Mouse (Mus musculus) spleen, postnatal 14 days (tissue): ENCODE results near the gene Atp7b.

Experiments
- DNase-seq, 2 experiments: peaks; one replicate each; pipeline ENCODE4 v3.0.0; 2021 to 2022; ENCODE audit warnings: low spot score in 2 of 2

Atp7b gene

DNA sequence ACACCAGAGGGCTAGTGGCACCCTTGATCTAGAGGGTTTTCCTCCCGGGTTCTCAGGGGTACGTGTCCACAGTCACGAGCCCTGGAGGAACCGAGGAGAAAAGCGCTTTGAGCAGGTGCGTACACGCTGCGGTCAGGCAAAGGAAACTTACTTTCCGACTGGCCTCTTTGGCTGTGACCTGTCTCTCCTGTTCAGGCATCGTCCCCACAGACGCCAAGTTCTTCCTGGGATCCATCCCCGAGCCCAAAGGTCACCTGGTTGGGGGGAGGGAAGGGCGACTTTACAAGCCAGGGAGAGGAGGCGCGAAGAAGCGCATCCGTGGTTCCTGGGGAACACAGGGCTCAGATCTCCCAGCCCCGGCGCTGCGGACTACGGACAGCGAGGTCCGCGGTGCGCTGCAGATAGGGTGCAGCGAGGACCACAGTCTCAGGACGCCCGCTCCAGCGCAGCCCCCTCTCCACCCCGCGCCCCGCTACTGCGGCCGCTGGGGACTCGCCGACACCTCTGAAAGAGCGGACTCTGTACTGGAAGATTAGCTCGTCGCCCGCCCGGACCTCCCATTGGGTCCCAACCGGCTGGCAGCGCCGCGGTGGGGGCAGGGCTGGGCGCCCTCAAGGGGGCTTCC is at the start of gene Atp7b:
Gene Atp7b (minus strand): TSS at position 485 of the 625 bp plus-strand sequence.
- DNase-seq, result peak in 1 of 2 experiments; percentile 20

DNA sequence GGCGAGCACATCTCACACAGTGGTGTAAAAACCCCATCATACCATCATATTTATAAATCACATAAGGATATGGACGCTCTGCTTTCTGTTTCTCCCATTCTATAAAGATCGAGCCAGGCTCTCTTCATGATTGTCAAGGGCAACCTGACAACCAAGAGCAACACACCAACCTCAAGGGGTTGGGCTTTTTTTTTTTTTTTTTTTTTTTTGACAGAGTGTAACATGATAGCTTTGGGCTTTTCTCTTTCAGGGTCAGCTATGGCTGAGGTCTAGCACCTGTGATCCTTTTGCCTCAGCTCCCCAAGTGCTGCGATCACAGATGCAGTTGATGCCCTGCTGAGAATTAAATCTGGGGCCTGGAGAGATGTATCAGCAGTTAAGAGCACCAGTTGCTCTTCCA is 46.9 kb upstream of the Atp7b start:
- DNase-seq, result no peak

DNA sequence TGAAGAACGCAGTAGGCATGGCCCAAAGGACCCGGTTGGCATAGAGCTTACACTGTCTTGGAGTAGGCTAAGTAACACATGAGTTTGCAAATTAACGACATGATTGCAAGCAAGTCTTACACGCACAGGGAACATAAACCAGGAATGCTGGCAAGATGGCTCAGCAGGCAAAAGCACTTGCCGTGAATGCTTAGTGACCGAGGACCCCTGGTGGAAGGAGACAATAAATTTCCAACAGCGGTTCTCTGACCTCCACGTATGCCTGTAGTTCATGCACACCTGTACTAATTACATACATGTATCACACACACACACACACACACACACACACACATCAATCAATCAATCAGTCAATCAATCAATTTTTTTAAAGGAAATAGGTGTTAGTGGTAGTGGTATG is 31.5 kb upstream of the Atp7b start:
- no peak for DNase-seq

DNA sequence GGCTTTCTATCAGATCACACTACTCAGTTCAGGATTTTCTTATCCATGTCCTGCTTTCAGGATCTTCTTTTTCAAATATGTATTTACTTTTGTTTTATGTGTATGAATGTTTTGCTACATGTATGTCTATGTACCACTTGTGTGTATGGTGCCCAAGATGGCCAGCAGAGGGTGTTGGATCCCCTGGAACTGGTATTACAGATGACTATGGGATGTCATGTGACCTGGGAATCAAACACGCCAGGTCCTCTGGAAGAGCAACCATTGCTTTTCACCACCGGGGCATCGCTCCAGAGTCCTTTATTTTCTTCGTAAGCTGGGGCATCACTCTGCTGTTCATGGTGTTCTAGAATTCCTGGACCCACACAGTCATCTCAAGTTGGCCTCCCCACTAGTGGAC is 29.1 kb upstream of the Atp7b start:
- DNase-seq, result no peak

DNA sequence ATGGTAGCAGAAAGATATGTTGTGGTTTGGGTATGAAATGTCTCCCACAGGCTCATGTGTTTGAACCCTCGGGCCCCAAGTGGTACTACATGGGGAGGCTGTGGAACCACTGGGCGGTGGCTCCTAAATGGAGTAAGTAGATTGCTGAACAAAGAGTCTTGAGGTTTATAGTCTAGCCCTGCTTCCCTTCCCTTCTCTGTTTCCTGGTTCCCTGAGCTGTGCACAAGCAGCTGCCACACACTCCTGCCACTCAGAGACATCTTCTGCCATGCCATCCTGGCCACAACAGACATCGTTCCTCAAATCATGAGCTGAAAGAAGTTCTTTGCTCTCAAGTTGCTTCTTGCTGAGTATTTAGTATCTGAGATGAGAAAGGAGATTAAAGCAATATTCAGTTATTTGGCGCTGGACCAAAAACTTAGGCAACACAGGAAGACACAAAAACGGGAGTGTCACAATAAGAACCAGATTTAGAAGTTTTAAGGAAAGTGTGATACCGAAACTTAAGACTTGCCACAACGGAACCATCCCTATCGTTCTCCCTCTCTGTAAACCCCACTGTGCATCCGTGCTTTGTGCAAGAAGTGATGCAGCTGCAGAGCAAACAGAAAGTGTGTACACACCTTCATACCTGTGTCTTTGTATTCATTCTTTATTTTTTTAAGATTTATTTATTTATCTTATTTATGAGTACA is 19.4 kb upstream of the Atp7b start:
- no peak for DNase-seq

DNA sequence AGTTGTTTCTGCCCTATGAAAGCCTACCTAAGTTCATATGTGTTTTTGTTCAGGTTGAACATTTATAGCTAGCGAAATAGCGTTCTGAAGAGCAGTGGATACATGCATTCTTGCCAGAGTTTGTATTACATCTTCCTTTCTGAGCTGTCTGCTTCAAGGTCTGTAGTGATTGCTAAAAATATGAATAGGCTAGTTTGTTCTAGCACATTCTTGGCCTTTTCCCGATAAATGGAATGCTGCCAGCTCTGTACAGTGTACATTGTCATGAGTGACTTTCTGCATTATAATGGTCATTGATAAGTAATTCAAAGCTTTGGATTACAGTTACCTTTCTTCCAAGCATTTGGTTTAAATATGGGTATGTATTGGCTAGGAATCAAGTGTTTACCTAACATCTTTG is 1.0 kb upstream of the Atp7b start:
- DNase-seq, result no peak

DNA sequence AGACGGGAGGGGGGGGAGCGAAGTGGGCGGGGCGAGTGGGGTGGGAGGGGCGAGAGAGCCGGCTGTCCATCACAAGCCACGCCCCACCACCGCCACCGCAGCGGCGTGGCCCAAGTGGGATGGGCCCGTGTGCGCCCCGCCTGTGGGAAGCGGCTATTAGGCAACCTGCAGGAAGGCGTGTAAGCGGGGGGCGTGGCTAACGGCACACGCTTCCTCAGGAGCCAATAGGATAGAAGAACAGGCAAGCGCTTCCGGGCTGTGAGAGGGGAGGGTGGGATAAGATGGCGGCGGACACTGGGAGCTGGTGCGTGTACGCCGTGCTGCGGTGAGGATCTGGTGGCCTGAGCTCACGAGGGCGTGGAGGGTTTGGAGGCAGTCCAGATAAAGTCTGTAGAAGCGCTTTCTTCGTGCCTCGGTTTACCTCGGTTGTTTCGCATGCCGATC is 363 bp upstream of the Atp7b start, which contains the start of gene Alg11:
Gene Alg11 (plus strand): TSS at position 276 of the 444 bp plus-strand sequence.
- DNase-seq, result peak; percentile 90 to 94

DNA sequence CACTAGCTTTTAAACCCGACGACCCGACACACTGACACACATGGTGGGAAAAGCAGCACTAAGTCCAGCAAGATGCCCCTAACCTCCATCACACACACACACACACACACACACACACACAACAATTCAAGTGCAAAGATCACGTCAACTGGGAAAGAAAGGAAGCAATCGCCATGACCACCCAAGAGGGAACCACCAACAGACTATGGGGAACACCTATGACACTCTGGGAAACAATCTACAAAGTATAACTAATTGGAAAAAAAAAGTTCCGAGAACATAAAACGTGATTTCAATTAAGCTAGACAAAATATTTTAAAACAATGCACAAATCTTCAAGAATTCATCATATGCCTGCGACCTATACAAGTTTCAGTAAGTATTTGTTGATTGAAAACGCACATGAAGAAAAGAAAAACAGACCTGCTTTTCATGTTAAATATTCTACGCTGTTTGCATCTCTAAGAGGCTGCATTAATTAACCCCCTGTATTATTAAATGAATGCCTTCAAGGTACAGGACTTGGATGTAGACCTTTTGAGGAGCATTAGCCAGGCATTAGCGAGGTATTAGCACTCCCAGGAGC is 859 bp downstream of the Atp7b start:
- DNase-seq, result no peak

DNA sequence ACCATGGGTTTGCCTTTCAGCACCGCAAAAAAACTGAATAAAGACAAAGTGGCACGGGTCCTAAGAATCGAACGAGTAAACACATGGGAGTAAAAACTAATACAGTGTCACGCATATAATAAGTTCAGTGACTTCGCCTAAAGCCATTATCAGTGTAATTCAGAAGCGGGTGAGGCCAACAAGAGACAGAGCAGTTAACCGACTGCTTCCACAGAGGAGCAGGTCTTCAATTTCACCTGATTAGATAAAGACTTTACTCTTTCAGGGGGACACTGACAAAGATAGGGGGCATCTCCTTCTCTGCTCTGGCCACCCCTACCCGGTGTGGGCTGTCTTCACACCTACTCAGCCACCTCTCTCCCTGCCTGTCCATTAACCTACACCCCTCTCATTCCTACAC is 1.7 kb downstream of the Atp7b start:
- no peak for DNase-seq

DNA sequence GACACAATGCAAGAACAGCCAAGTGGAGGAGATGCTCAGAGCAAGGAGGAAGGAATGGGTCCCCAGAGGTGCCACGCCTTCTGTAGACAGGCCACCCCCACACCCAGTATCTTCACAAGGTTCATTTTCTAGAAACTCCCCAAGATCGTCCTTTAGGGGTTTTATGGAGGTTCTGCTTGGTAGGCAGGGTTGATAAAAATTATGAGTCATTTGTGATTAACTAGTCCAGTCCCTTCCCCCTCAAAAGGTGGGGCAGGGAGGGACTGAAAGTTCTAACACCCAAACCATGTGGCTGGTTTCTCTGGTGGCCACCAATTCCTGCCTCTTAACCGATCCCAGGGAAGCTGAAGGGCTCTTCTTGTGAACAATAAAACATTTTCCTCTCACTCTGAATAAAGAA is 3.3 kb downstream of the Atp7b start:
- no peak for DNase-seq

DNA sequence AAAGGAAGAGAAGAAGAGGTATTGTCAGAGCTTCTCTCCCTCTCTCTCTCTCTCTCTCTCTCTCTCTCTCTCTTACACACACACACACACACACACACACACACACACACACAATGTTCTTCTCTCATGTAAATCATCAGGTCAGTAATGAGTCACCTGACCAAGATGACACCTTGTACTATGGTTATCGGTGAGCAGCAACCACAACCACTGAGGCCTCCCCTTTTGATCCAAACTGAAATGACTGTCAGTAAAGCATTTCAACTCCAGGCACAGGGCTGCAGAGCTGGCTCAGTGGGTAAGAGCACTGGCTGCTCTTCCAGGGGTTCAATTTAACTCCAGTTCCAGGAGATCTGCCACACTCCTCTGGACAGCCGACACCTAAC is 4.6 kb downstream of the Atp7b start:
- DNase-seq, result no peak

DNA sequence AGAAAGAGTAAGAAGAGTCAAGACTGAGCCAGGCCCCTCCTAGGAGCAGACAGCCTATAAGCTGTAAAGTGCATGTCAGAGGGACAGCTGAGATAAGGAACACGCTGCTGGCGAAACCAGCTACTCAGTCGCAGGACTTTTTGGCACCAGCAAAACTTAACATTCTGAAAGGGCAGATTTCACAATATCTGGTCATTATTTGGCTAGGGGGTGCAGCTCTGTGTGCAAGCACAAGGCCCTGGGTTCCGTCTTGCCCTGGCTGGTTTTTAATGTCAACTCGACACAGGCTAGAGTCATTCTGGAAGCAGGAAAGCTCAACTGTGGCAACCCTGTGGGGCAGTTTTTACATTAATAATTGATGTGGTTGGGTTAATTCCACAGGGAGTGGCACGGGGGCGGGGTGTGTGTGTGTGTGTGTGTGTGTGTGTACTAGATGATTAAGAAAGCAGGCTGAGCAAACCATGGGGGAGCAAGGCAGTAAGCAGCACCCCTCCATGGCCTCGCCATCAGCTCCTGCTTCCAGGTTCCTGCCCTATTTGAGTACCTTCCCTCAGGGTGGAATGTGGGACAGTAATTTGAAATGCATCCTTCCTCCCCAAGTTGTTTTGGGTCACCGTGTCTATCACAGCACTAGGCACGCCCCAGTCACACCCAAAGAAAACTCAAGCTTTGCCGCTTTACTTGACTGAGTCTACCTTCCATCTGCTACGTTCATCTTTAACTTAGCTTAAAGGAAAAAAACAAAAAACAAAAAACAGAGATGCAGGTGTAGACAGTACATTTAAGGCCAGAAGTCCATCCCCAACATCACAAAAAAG is 5.2 kb downstream of the Atp7b start:
- no peak for DNase-seq

DNA sequence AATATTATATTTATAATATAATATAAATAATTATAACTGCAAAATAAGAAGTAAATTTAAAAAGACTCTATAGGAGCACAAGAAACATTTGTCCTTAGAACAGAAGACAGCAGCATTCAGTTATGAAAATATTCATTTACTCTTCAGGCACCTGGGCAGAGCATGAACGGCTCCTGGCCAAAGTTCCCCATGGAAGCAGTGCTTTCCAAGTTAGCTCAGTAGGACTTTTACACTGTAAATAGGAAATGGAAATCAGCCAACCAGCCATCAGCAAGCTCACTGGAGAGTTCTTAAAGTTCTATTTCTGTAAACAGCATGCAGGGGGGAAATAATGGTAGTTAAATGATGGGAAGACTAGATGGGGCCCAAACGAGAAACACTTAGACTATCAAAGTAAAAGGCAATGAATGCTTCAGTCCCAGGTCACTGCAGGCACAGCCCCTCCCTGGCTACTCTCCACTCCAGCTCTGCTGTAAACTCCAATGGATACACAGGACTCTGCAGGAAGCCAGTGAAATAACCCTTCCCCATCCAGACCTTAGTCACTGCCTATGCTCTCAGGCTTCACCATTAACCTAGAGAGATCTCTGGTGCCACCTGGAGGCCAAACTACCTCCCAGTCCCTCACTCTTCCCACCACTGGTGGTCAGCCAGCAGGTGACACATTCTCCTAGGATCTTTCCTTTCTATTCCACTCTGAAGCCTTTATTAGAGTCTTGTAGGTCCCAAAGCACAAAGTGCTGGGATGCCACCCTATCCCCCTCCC is 12.2 kb downstream of the Atp7b start:
- peak in 1 of 2 experiments; percentile 28 for DNase-seq

DNA sequence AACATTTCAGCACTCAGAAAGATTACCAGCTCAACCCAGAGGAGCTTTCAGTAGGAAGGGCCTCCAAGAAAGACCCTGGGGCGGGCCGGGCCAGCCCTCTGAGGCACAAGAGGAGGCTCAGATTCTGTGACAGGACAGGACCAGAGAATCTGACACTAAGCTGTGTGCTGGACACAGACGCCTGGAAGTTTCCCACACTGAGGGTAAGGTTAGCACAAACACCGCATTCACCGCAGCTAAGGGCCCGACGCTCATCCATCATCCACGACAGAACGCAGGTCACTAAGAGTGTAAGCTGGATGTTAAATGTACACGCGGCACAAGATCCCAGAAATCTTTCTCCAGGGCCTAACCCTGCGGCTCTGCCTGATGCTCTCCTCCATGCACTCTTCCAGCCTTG is 16.4 kb downstream of the Atp7b start:
- no peak for DNase-seq

DNA sequence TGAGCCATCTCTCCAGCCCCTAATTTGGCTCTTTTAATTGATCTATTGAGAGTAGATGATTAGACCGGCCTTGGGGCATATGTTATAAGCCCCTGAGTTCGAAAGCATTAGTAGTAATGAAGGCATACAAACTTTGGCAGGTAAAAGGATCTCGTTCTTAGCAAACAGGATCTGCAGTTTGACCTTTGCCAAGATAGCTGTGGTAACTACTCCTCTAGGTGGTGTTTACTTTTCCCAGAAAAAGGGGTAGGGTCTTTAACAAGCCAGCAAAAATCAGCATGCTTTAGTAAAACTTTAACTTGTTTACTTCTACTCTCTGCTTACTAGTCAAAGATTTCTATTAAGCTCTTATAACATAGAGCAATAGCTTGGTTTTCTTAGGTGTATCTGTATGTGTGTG is 17.6 kb downstream of the Atp7b start:
- no peak for DNase-seq

DNA sequence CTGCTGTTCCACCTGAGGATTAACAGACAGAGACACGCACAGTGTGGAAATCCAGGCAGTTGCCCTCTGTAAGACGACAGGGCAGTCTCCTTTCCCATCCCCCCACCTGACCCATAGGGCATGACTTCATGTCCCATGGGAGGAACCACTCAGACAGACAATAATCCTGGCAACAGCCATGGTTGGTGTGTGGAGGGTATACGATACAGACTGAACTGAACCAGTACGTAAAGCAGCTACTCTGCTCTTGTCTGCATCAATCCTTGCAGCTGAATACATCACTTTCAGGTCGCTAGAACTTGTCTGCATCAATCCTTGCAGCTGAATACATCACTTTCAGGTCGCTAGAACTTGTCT is 20.0 kb downstream of the Atp7b start:
- no peak for DNase-seq

DNA sequence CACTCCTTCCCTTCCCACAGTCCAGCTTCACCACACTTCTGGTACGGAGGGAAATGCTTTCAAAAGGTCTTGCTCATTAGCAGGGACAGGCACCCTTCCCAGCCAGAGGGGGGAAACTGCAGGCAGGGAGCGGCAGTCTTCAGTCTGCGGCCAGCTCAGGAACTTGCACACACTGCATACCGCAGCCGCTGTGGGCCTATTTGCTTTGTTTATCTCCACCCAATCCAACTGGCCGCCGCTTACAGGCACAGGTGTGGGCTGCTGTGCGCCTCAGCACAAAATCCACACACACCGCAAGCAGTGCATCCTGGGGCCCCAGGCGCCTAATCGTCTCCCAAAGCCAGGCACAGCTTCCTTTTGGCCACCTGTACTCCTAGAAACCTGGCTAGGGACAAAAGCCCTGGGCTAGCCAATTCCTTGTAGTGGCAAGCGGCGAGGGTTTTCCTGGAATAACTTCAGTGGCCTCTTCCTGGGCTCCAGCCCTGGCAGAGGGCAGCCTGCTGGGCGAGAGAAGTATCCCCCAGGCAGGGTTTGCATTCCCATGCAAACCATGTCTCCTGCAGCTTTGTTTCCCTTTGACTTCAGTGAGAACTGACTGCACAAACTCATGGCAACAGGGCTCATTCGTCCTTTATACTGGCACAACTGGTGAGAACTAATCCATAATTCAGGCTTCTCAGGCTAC is 20.5 kb downstream of the Atp7b start:
- DNase-seq, result no peak

DNA sequence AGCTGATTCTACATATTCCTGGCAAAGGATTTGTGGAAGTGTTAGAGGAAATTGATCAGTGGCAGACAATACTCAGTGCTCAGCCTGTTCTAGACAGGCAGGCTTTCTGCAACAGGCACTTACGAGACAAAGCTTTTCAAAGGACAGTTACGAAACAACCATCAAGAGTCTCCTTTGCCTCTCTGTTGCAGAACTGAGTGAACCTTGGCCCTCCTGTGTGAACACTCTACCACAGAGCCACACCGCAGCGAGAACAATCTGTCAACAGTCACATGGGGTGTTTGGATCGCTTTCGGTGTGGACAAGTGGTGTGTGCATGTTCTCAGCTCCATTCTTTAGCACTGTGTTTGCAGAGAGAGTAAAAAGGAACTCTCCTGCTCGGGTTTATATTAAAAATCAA is 23.1 kb downstream of the Atp7b start:
- DNase-seq, result no peak

DNA sequence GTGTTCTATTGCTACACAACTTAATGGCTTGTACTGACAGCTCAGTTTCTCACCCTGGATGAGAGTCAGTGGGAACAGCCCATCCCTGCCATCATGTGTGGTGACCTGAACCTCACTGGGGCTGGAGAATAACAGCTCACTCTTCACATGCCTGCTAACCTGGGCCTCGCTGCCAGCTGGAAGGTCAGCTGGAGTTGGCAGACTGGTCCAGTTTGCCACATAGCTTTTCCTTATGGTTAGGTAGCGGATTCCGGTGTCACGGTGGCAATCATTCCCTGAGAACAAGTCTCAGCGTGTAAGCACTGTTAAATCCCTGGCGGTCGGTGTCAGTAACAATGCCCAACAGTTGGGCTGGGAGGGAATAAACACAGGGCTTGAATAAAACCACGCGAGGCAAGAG is 24.0 kb downstream of the Atp7b start:
- no peak for DNase-seq

DNA sequence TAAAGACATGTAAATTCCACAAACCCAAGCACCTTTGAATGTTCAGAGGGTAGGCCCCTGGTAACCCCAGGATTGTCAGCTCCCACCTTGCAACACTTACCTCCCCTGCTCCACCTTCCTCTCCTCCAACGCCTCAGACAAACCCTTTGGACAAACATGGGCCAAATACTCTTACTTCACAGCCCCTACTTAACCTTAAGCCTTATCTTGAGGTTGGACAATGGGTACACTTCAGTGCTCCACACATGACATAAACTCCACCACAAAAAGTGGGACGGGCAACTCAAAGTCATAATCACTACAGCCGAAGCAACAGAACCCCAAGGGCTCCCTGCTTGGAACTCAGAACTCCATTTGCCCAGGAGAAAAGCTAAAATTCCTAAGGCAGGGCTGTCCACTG is 29.1 kb downstream of the Atp7b start:
- DNase-seq, result no peak

DNA sequence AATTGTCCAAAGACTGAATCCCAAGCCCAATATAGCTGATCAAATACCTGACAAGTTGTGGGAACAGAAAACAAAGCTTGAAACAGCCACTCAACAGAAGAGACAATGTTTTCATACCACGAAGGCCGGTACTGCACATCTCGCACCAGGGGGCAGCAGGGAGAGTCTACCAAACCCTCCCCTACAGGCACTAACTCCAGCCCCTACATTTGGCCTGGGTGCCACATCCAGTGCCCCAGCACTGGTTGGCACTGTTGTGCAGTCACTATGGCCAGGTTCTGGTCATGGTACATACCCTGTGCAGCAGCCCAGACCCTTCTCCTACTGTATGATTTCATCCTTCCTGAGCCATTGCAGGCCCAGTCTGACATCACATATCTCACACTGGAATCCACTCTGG is 31.1 kb downstream of the Atp7b start:
- DNase-seq, result no peak
